Mouse (Mus musculus) embryonic facial prominence, embryonic 15.5 days (tissue): ENCODE data around the gene Zbtb38. TPM values are rescaled to one million over a fixed set of nuclear protein-coding genes. Genes with fewer than 3 reads are reported as not detected.

Experiments used
- polyA plus RNA-seq: library from polyadenylated mRNA; unstranded; fragments of >200 nt; fragmentation: Nextera tagmentation; extraction: Ambion mirVana; gene quantifications from 2 replicates; pipeline ENCODE4 v1.2.1, GENCODE M21; 2015

Zbtb38 gene
- polyA plus RNA-seq, 1 experiment from 2014 or later: 22.1 TPM

Other genes starting within 250 kb of the Zbtb38 start
- gene Gm28729, start 227.6 kb downstream of the Zbtb38 start, polyA plus RNA-seq: 1.0 and 2.4 TPM in 2 replicates
- 19.8 and 20.8 TPM in 2 replicates for gene Rasa2, start 121.2 kb downstream of the Zbtb38 start, polyA plus RNA-seq
- gene Pxylp1, start 139.8 kb upstream of the Zbtb38 start, polyA plus RNA-seq: 32.7 and 34.4 TPM in 2 replicates